Mouse (Mus musculus): ENCODE results near the gene Gm49321.

DNA sequence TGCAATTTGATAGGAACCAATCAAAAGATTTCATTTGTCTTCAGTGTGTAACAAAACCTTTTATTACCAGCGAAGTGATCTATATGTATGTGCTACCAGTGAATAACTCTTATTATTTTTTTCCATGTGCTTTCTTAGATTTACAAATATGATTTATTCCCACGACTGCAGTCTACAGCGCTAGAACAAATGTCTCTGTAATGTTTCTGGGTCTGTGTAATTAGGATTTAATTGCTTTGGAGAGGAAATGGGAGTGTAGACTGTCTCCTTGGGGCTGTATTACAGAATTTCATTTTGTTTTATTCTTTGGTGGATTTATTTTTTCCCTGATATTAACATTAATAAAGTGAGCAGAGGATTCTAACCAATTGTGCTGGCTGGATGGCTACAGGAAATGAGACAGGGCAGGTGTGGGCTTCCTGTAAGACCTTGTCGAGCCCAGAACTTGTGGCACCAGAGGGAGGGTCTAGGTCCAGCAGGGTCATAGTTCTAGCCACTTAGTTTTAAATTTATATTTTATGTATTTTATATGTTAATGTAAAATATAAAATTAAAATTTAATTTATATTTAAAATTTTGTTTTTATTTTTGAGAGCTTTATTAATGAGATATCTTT is 51.0 kb downstream of the Gm49321 start:
- TF ChIP-seq POLR2A (IDR thresholded peaks at IDR 0.05; ENCODE audit: control insufficient read depth, low read depth, low read length) (no peak), CTCF (IDR thresholded peaks at IDR 0.05; ENCODE audit: control insufficient read depth, insufficient read depth, insufficient replicate concordance, low read depth, low read length) (no peak)
